ENCODE assay signal across 19 mouse cellular contexts in the genomic region with DNA sequence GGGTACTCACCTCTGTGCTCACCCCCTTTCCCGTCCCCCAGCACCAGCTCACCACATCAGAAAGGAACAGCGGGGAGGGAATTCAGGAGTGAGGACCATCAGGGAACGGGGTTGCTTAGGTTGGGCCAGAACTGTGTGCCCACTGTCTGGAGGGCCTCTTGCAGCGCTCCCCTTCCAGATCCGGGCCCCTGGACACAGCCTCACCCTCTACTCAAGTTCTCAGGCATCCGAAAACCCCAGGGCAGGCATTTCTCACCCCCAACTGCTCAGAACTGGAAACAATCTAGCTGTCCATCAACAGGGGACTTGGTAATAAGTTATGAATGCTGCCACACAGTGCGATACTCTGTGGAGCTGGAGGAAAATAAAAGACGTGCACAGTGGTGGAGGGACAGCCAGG. TPM values are rescaled to one million over a fixed set of nuclear protein-coding genes. Genes with fewer than 3 reads are reported as not detected.
A peak's percentile ranks its signal among the peaks of the same experiment; 100 is the strongest.
DNase-seq lines count a peak whose midpoint lies in the region; ATAC-seq and TF ChIP-seq lines count a peak whose summit lies in the region.
"Had no signal": no experiment of that assay in that cellular context is flagged by ENCODE, and none has a peak within 500 bp of the region (broad histone marks: within the 10 kb centered on the region; RNA-seq: fewer than 3 reads in every experiment).

No protein-coding gene starts in this region.

- no peak for TF ChIP-seq POLR2A in lung, adult 2 months (IDR thresholded peaks at IDR 0.05; ENCODE audit: borderline replicate concordance, extremely low read depth, low read depth, low read length)

- intact Hi-C loops in left cerebral cortex, adult 2 months (cut with DNase I) = no loop called here

- H3K9ac ChIP-seq in embryonic facial prominence, embryonic 12.5 days = no peak overlapping the region
- no peak overlapping the region for H3K9ac ChIP-seq in forebrain, postnatal 0 days
- H3K9ac ChIP-seq in midbrain, embryonic 12.5 days (replicated peaks) = no peak overlapping the region
- H3K9ac ChIP-seq: lung, embryonic 15.5 days; neural tube, embryonic 12.5 days; stomach, embryonic 15.5 days had no signal

- H3K4me3 ChIP-seq in left cerebral cortex, adult 2 months = no peak overlapping the region
- H3K4me3 ChIP-seq in embryonic facial prominence, embryonic 12.5 days = no peak overlapping the region
- no peak overlapping the region for H3K4me3 ChIP-seq in forebrain, postnatal 0 days (ENCODE audit: low read depth, low read length)
- no peak overlapping the region for H3K4me3 ChIP-seq in midbrain, embryonic 12.5 days
- H3K4me3 ChIP-seq in lung, adult 2 months (replicated peaks; ENCODE audit: extremely low read depth, low read depth, low read length) = no peak overlapping the region
- H3K4me3 ChIP-seq: lung, embryonic 15.5 days; megakaryocyte, embryonic 14.5 days; neural tube, embryonic 12.5 days; stomach, embryonic 15.5 days had no signal

- ATAC-seq in embryonic facial prominence, embryonic 12.5 days (ENCODE audit: insufficient number of reproducible peaks, insufficient read depth, low FRiP score, low TSS enrichment) = no peak
- ATAC-seq in forebrain, postnatal 0 days = peak; percentile 44
- ATAC-seq in midbrain, embryonic 12.5 days (ENCODE audit: low FRiP score, low read depth) = peak; percentile 32

- no peaks in the 10 kb centered on the region for H3K9me3 ChIP-seq in embryonic facial prominence, embryonic 12.5 days
- no peaks in the 10 kb centered on the region for H3K9me3 ChIP-seq in forebrain, postnatal 0 days (ENCODE audit: low read length)
- H3K9me3 ChIP-seq in midbrain, embryonic 12.5 days = no peaks in the 10 kb centered on the region
- H3K9me3 ChIP-seq: lung, embryonic 15.5 days; megakaryocyte, embryonic 14.5 days; neural tube, embryonic 12.5 days; stomach, embryonic 15.5 days had no signal

- DNase-seq in left cerebral cortex, adult 2 months (ENCODE audit: extremely low spot score in 1 of 2, low spot score in 2 of 2) = no peak
- no peak for DNase-seq in left cerebral cortex, adult 8-10 months (ENCODE audit: low spot score in 2 of 2)
- no peak for DNase-seq in forebrain, postnatal 0 days
- DNase-seq in lung, adult 2 months = no peak
- DNase-seq in lung, postnatal 14 days = no peak
- DNase-seq in thymus, postnatal 0 days (ENCODE audit: low spot score) = no peak
- DNase-seq: adrenal gland, postnatal 36 days; cerebellum, postnatal 14 days; heart, adult 11 months; liver; retina, postnatal 1 day; thymus, postnatal 36 days had no signal

- H3K36me3 ChIP-seq in embryonic facial prominence, embryonic 12.5 days = no peaks in the 10 kb centered on the region
- H3K36me3 ChIP-seq in forebrain, postnatal 0 days (ENCODE audit: insufficient read depth) = no peaks in the 10 kb centered on the region
- no peaks in the 10 kb centered on the region for H3K36me3 ChIP-seq in midbrain, embryonic 12.5 days
- H3K36me3 ChIP-seq: lung, embryonic 15.5 days; neural tube, embryonic 12.5 days; stomach, embryonic 15.5 days had no signal

- no peak overlapping the region for H3K4me2 ChIP-seq in embryonic facial prominence, embryonic 12.5 days (replicated peaks)
- H3K4me2 ChIP-seq in forebrain, postnatal 0 days (ENCODE audit: low read depth) = no peak overlapping the region
- H3K4me2 ChIP-seq in midbrain, embryonic 12.5 days (replicated peaks) = no peak overlapping the region
- H3K4me2 ChIP-seq: lung, embryonic 15.5 days; neural tube, embryonic 12.5 days; stomach, embryonic 15.5 days had no signal

- H3K4me1 ChIP-seq in embryonic facial prominence, embryonic 12.5 days = peaks cover 15% of the 10 kb centered on the region
- H3K4me1 ChIP-seq in forebrain, postnatal 0 days (ENCODE audit: insufficient read depth) = peaks cover 7% of the 10 kb centered on the region; the same call in 1 of the 2 replicates
- peaks cover 31% of the 10 kb centered on the region for H3K4me1 ChIP-seq in midbrain, embryonic 12.5 days
- H3K4me1 ChIP-seq in lung, adult 2 months (ENCODE audit: control insufficient read depth, insufficient read depth, low read length) = no peaks in the 10 kb centered on the region
- H3K4me1 ChIP-seq: lung, embryonic 15.5 days; megakaryocyte, embryonic 14.5 days; stomach, embryonic 15.5 days had no signal

- 28% methylated on average over 8 of the region's 8 CpGs for WGBS in embryonic facial prominence, embryonic 12.5 days
- WGBS in forebrain, postnatal 0 days = 26% methylated on average over 8 of the region's 8 CpGs
- 39% methylated on average over 8 of the region's 8 CpGs for WGBS in midbrain, embryonic 12.5 days
- WGBS in lung, adult 2 months = 64% methylated on average over 8 of the region's 8 CpGs

- TF ChIP-seq CTCF in left cerebral cortex, adult 2 months (IDR thresholded peaks at IDR 0.05) = no peak
- TF ChIP-seq CTCF in forebrain, postnatal 0 days (IDR thresholded peaks at IDR 0.05; ENCODE audit: low read depth) = no peak
- no peak for TF ChIP-seq CTCF in lung, adult 2 months (IDR thresholded peaks at IDR 0.05; ENCODE audit: insufficient read depth, low read length)

- H3K27ac ChIP-seq in left cerebral cortex, adult 2 months = peak overlapping the region; percentile 71; the same call in 1 of the 2 replicates
- H3K27ac ChIP-seq in embryonic facial prominence, embryonic 12.5 days = 0 out of 2 replicates have a peak overlapping the region, but pooled peaks have one; percentile 7
- H3K27ac ChIP-seq in forebrain, postnatal 0 days (ENCODE audit: low read depth, low read length) = 0 out of 2 replicates have a peak overlapping the region, but pooled peaks have one; percentile 52
- H3K27ac ChIP-seq in midbrain, embryonic 12.5 days (replicated peaks) = peak overlapping the region; percentile 56; the same call in 1 of the 2 replicates
- H3K27ac ChIP-seq: kidney, postnatal 0 days; lung, embryonic 15.5 days; neural tube, embryonic 12.5 days; stomach, embryonic 15.5 days had no signal

- no peaks in the 10 kb centered on the region for H3K27me3 ChIP-seq in embryonic facial prominence, embryonic 12.5 days
- no peaks in the 10 kb centered on the region for H3K27me3 ChIP-seq in forebrain, postnatal 0 days (ENCODE audit: insufficient read depth, low read length)
- H3K27me3 ChIP-seq in midbrain, embryonic 12.5 days = no peaks in the 10 kb centered on the region; the same call in none of the 2 replicates
- H3K27me3 ChIP-seq: lung, embryonic 15.5 days; neural tube, embryonic 12.5 days; stomach, embryonic 15.5 days had no signal

RNA-seq across cellular contexts. Expression of gene Golga7b, which starts 44.7 kb away (rescaled TPM):
- total RNA-seq in left cerebral cortex, adult 2 months (2021) = 100 to 1,000 TPM; 124 TPM
- 100 to 1,000 TPM in 2 of 4 experiments, 10 to 100 TPM in 2; 89.8 to 107 (median 99.9) TPM for total RNA-seq in left cerebral cortex, adult 8-10 months (2022)
- 1.8 and 1.9 TPM in 2 replicates for polyA plus RNA-seq in embryonic facial prominence, embryonic 12.5 days (2016; fragmentation: Nextera tagmentation; extraction: Ambion mirVana)
- 79.1 and 90.1 TPM in 2 replicates for total RNA-seq in forebrain, postnatal 0 days (2014; rRNA removed)
- 44.7 and 61.4 TPM in 2 replicates for polyA plus RNA-seq in forebrain, postnatal 0 days (2015; fragmentation: Nextera tagmentation; extraction: Ambion mirVana)
- polyA plus RNA-seq in midbrain, embryonic 12.5 days (2016; fragmentation: Nextera tagmentation; extraction: Ambion mirVana) = 7.7 and 8.8 TPM in 2 replicates
- 0.08 and 0.30 TPM in 2 replicates for polyA plus RNA-seq in lung, adult 2 months (2012; rRNA removed)
- 0.39 and 0.52 TPM in 2 replicates for polyA plus RNA-seq in thymus, postnatal 0 days (2015; fragmentation: Nextera tagmentation; extraction: Ambion mirVana)
- polyA plus RNA-seq: kidney, postnatal 0 days had no signal

Comparison
In these comparisons a context has a peak if more than half of its experiments do, and no peak if none do; other contexts are left out.
1. H3K27ac ChIP-seq: peak in every context shown above with its lines; median percentile 71 in left cerebral cortex, adult 2 months; 56 in midbrain, embryonic 12.5 days; 52 in forebrain, postnatal 0 days; 7 in embryonic facial prominence, embryonic 12.5 days.